In the genomic region with DNA sequence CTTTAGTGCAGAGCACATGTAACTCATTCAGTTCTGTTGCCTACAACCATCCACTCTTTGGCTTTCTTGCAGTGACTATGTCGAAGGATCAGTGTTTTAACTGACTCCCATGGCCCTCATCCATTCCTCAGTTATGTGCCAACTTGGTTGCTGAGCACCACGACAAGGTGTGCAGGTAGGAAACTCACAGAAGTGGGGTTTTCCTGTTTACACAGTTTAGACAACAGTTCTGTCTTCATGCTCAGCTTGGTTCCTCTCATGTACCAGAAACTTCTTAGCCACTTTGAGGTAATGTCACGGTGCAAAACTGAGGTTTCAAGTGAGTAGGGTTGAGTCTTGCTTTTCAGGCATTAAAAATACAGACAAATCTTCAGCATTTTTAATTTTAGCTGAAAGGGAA, we compare ENCODE assay signal across 26 mouse cellular contexts. TPM values are rescaled to one million over a fixed set of nuclear protein-coding genes. Genes with fewer than 3 reads are reported as not detected.
DNase-seq lines count a peak whose midpoint lies in the region; ATAC-seq and TF ChIP-seq lines count a peak whose summit lies in the region.
"Had no signal": no experiment of that assay in that cellular context is flagged by ENCODE, and none has a peak within 500 bp of the region (broad histone marks: within the 10 kb centered on the region; RNA-seq: fewer than 3 reads in every experiment).

No protein-coding gene starts in this region.

- no peaks in the 10 kb centered on the region for H3K36me3 ChIP-seq in spleen, adult 2 months (ENCODE audit: control insufficient read depth, insufficient read depth, low read length)
- H3K36me3 ChIP-seq in forebrain, embryonic 11.5 days (ENCODE audit: control insufficient read depth, insufficient read depth, low read length): no peaks in the 10 kb centered on the region
- H3K36me3 ChIP-seq in forebrain, embryonic 15.5 days: no peaks in the 10 kb centered on the region
- H3K36me3 ChIP-seq: forebrain, embryonic 10.5 days; G1E; hindbrain, embryonic 12.5 days; hindbrain, embryonic 15.5 days had no signal

- 38% methylated on average over 3 of the region's 3 CpGs for WGBS in spleen, adult 2 months
- WGBS in forebrain, embryonic 11.5 days: 78% methylated on average over 3 of the region's 3 CpGs
- 86% methylated on average over 3 of the region's 3 CpGs for WGBS in forebrain, embryonic 15.5 days

- H3K9me3 ChIP-seq in forebrain, embryonic 11.5 days (ENCODE audit: control insufficient read depth, low read length): no peaks in the 10 kb centered on the region
- H3K9me3 ChIP-seq in forebrain, embryonic 15.5 days: no peaks in the 10 kb centered on the region
- H3K9me3 ChIP-seq: forebrain, embryonic 10.5 days; G1E; hindbrain, embryonic 12.5 days; hindbrain, embryonic 15.5 days had no signal

- H3K27ac ChIP-seq in spleen, adult 2 months (ENCODE audit: insufficient read depth, low read length): peak overlapping the region; percentile 66; the same call in 1 of the 2 replicates
- no peak overlapping the region for H3K27ac ChIP-seq in forebrain, embryonic 11.5 days (ENCODE audit: low read depth, low read length)
- no peak overlapping the region for H3K27ac ChIP-seq in forebrain, embryonic 15.5 days (replicated peaks)
- H3K27ac ChIP-seq: forebrain, embryonic 10.5 days; heart, adult 2 months; hindbrain, embryonic 12.5 days; hindbrain, embryonic 15.5 days had no signal

- no peak for TF ChIP-seq CTCF in spleen, adult 2 months (IDR thresholded peaks at IDR 0.05; ENCODE audit: extremely low read depth, insufficient read depth, insufficient read length, insufficient replicate concordance)

- no peak for DNase-seq in spleen, adult 2 months (ENCODE audit: low read depth in 1 of 2, low spot score in 2 of 2)
- DNase-seq in spleen, postnatal 14 days (ENCODE audit: low spot score in 2 of 2): no peak
- peak; percentile 48 for DNase-seq in CD4-positive, CD25-positive, alpha-beta regulatory T cell, adult 2 months (ENCODE audit: low read depth, low spot score)
- peak; percentile 73 for DNase-seq in naive thymus-derived CD4-positive, alpha-beta T cell, adult 2 months (ENCODE audit: low read depth)
- DNase-seq in kidney, postnatal 4 days: no peak
- DNase-seq in forebrain, embryonic 11.5 days (ENCODE audit: low spot score): no peak
- DNase-seq: adrenal gland, adult 8-10 months; adrenal gland, postnatal 25 days; B cell, adult 2 months; cerebellum, adult 18-20 months; cerebellum, adult 9-10 months; cerebellum, postnatal 14 days; gastrocnemius, postnatal 14 days; heart, adult 2 months; kidney, adult 18-20 months had no signal

- peak; percentile 69 for ATAC-seq in activated CD4-positive, CD25-positive, alpha-beta regulatory T cell, adult 4 months
- no peak for ATAC-seq in forebrain, embryonic 11.5 days (replicated peaks; ENCODE audit: low FRiP score)
- ATAC-seq in forebrain, embryonic 15.5 days (replicated peaks): no peak
- ATAC-seq: forebrain, embryonic 14.5 days; intestine, embryonic 16.5 days; Patski had no signal

- no peak overlapping the region for H3K9ac ChIP-seq in forebrain, embryonic 11.5 days (ENCODE audit: low read length)
- H3K9ac ChIP-seq in forebrain, embryonic 15.5 days (replicated peaks): no peak overlapping the region
- H3K9ac ChIP-seq: hindbrain, embryonic 12.5 days; hindbrain, embryonic 15.5 days had no signal

- H3K4me3 ChIP-seq in spleen, adult 2 months (ENCODE audit: extremely low read depth, insufficient read depth, insufficient read length): no peak overlapping the region
- no peak overlapping the region for H3K4me3 ChIP-seq in forebrain, embryonic 11.5 days (ENCODE audit: low read depth, low read length)
- H3K4me3 ChIP-seq in forebrain, embryonic 15.5 days: no peak overlapping the region
- H3K4me3 ChIP-seq: forebrain, embryonic 10.5 days; heart, adult 2 months; hindbrain, embryonic 12.5 days; hindbrain, embryonic 15.5 days had no signal

- H3K4me2 ChIP-seq in forebrain, embryonic 11.5 days (ENCODE audit: low read depth, low read length, severe bottlenecking): no peak overlapping the region
- H3K4me2 ChIP-seq in forebrain, embryonic 15.5 days (replicated peaks): no peak overlapping the region
- H3K4me2 ChIP-seq: heart, embryonic 11.5 days; hindbrain, embryonic 12.5 days; hindbrain, embryonic 15.5 days had no signal

- no peaks in the 10 kb centered on the region for H3K27me3 ChIP-seq in spleen, adult 2 months (ENCODE audit: control insufficient read depth, insufficient read depth, low read length)
- no peaks in the 10 kb centered on the region for H3K27me3 ChIP-seq in forebrain, embryonic 11.5 days (ENCODE audit: control insufficient read depth, insufficient read depth, low read length)
- no peaks in the 10 kb centered on the region for H3K27me3 ChIP-seq in forebrain, embryonic 15.5 days
- H3K27me3 ChIP-seq: CH12.LX; hindbrain, embryonic 12.5 days; hindbrain, embryonic 15.5 days had no signal

- H3K4me1 ChIP-seq in spleen, adult 2 months (ENCODE audit: control insufficient read depth, insufficient read depth, insufficient read length): no peaks in the 10 kb centered on the region; the same call in none of the 2 replicates
- no peaks in the 10 kb centered on the region for H3K4me1 ChIP-seq in forebrain, embryonic 11.5 days (replicated peaks; ENCODE audit: control insufficient read depth, insufficient read depth, low read length)
- H3K4me1 ChIP-seq in forebrain, embryonic 15.5 days: no peaks in the 10 kb centered on the region
- H3K4me1 ChIP-seq: forebrain, embryonic 10.5 days; hindbrain, embryonic 12.5 days; hindbrain, embryonic 15.5 days had no signal

- no peak for TF ChIP-seq POLR2A in spleen, adult 2 months (IDR thresholded peaks at IDR 0.05; ENCODE audit: low read depth, low read length)

RNA-seq across cellular contexts. Expression of gene Il7r, which starts 34.2 kb away (rescaled TPM):
- polyA plus RNA-seq in spleen, adult 2 months (2012; rRNA removed): 7.5 and 9.6 TPM in 2 replicates
- polyA plus RNA-seq in activated CD4-positive, CD25-positive, alpha-beta regulatory T cell, adult 4 months (2017; shearing (Covaris generic)): 100 to 1,000 TPM; 118 to 316 TPM
- not detected in 2 replicates for polyA plus RNA-seq in forebrain, embryonic 11.5 days (2014; fragmentation: Nextera tagmentation; extraction: Ambion mirVana)
- not detected in 2 replicates for polyA plus RNA-seq in forebrain, embryonic 15.5 days (2015; fragmentation: Nextera tagmentation; extraction: Ambion mirVana)
- polyA plus RNA-seq: forebrain, embryonic 10.5 days; G1E; hindbrain, embryonic 12.5 days; Patski had no signal

Comparison
In these comparisons a context has a peak if more than half of its experiments do, and no peak if none do; other contexts are left out.
1. DNase-seq: peak in CD4-positive, CD25-positive, alpha-beta regulatory T cell, adult 2 months (single experiment) and naive thymus-derived CD4-positive, alpha-beta T cell, adult 2 months (single experiment); none in spleen, adult 2 months (0 of 2), spleen, postnatal 14 days (0 of 2), kidney, postnatal 4 days (0 of 2) and forebrain, embryonic 11.5 days (single experiment).
2. RNA of gene Il7r, which starts 34.2 kb away (polyA plus RNA-seq): 118 to 316 TPM in activated CD4-positive, CD25-positive, alpha-beta regulatory T cell, adult 4 months; 7.5 to 9.6 TPM in spleen, adult 2 months, not detected in forebrain, embryonic 11.5 days and not detected in forebrain, embryonic 15.5 days; every median in the first group is over 10 times any median in the second.